Mouse (Mus musculus) heart, postnatal 36 days (tissue): ENCODE results near the gene March11. TPM values are rescaled to one million over a fixed set of nuclear protein-coding genes. Genes with fewer than 3 reads are reported as not detected.

Experiments
- DNase-seq, 2 experiments: peaks; one replicate each; pipeline ENCODE4 v3.0.0; 2021 to 2022
- intact Hi-C: fragments of 180-260 bp; cut with DNase I; formaldehyde crosslinking; loops from one replicate; pipeline ENCODE4 v1.15.1; 2025
- total RNA-seq, 2 experiments: library from RNA; stranded (reverse); gene quantifications; 2 replicates each; pipeline ENCODE4 v1.2.3; 2021

March11 gene
- total RNA-seq, 2 experiments from 2014 or later: not detected

GRCm38 (mm10) chr15:26373759-26374158 is 64.9 kb downstream of the March11 start:
- DNase-seq: no peak
- intact Hi-C loops: no loop called here

GRCm38 (mm10) chr15:26374232-26374631 is 65.4 kb downstream of the March11 start:
- DNase-seq: no peak

GRCm38 (mm10) chr15:26374946-26375345 is 66.1 kb downstream of the March11 start:
- intact Hi-C loops: no loop called here
- no peak for DNase-seq

More at GRCm38 (mm10) chr15:26374232-26374631, 65.4 kb downstream of the March11 start:
- intact Hi-C loops: no loop called here

GRCm38 (mm10) chr15:26377355-26377754 is 68.5 kb downstream of the March11 start:
- intact Hi-C loops: no loop called here
- DNase-seq: no peak

- intact Hi-C loops: no loop called here
- DNase-seq: no peak
Measured at GRCm38 (mm10) chr15:26378879-26379278, 70.0 kb downstream of the March11 start.

- DNase-seq: no peak
- intact Hi-C loops: no loop called here
Measured at GRCm38 (mm10) chr15:26379831-26380230, 71.0 kb downstream of the March11 start.

- no peak for DNase-seq
- intact Hi-C loops: no loop called here
Measured at GRCm38 (mm10) chr15:26380844-26381243, 72.0 kb downstream of the March11 start.

GRCm38 (mm10) chr15:26390001-26390400 is 81.2 kb downstream of the March11 start:
- DNase-seq: no peak
- intact Hi-C loops: no loop called here

GRCm38 (mm10) chr15:26396556-26396955 is 87.7 kb downstream of the March11 start:
- DNase-seq: no peak
- intact Hi-C loops: no loop called here

GRCm38 (mm10) chr15:26425284-26425683 is 116.4 kb downstream of the March11 start:
- intact Hi-C loops: no loop called here
- DNase-seq: no peak

GRCm38 (mm10) chr15:26426231-26426630 is 117.4 kb downstream of the March11 start:
- intact Hi-C loops: no loop called here
- no peak for DNase-seq

GRCm38 (mm10) chr15:26430565-26430964 is 121.7 kb downstream of the March11 start:
- no peak for DNase-seq
- intact Hi-C loops: no loop called here

- DNase-seq: no peak
- intact Hi-C loops: no loop called here
Measured at GRCm38 (mm10) chr15:26432676-26433075, 123.8 kb downstream of the March11 start.

- intact Hi-C loops: no loop called here
- DNase-seq: no peak
Measured at GRCm38 (mm10) chr15:26435725-26436124, 126.9 kb downstream of the March11 start.

GRCm38 (mm10) chr15:26437113-26437512 is 128.3 kb downstream of the March11 start:
- intact Hi-C loops: no loop called here
- DNase-seq: no peak
